Mouse (Mus musculus) limb, embryonic 14.5 days (tissue): ENCODE results near the gene Ica1. TPM values are rescaled to one million over a fixed set of nuclear protein-coding genes. Genes with fewer than 3 reads are reported as not detected.

Experiments used
- ATAC-seq: fragments of 200-750 bp; cut with Nextera tagmentation; 2 replicates; pipeline ENCODE4 v1.8.0; 2017; ENCODE audit warnings: low read depth, moderate number of reproducible peaks, moderate TSS enrichment; ENCODE audit not compliant: low FRiP score
- DNase-seq: peaks from one replicate; pipeline ENCODE4 v3.0.0-alpha.2; 2015; ENCODE audit warnings: low spot score
- H3K27ac ChIP-seq: fragments of 300-500 bp; sonication (generic); replicated peaks from 2 replicates; pipeline ENCODE4 v1.5.1; 2014; ENCODE audit warnings: low read depth, mild to moderate bottlenecking, low read length, moderate library complexity, mixed read lengths
- H3K27me3 ChIP-seq: fragments of 300-500 bp; sonication (generic); 2 replicates; pipeline ENCODE4 v1.6.1; 2014; ENCODE audit warnings: low read length, mixed read lengths; ENCODE audit not compliant: control insufficient read depth, insufficient read depth
- H3K36me3 ChIP-seq: fragments of 300-500 bp; sonication (generic); 2 replicates; pipeline ENCODE4 v1.6.1; 2014; ENCODE audit warnings: mild to moderate bottlenecking, low read length, moderate library complexity, mixed read lengths; ENCODE audit not compliant: control insufficient read depth, insufficient read depth
- H3K4me1 ChIP-seq: fragments of 300-500 bp; sonication (generic); 2 replicates; pipeline ENCODE4 v1.6.1; 2014; ENCODE audit warnings: antibody characterized with exemption, low read length, mixed read lengths; ENCODE audit not compliant: control insufficient read depth, insufficient read depth
- H3K4me2 ChIP-seq: fragments of 300-500 bp; sonication (generic); replicated peaks from 2 replicates; pipeline ENCODE4 v1.6.1; 2014; ENCODE audit warnings: low read depth, mild to moderate bottlenecking, low read length, moderate library complexity; ENCODE audit not compliant: severe bottlenecking
- H3K4me3 ChIP-seq: fragments of 300-500 bp; sonication (generic); replicated peaks from 2 replicates; pipeline ENCODE4 v1.5.1; 2014; ENCODE audit warnings: low read length
- H3K9ac ChIP-seq: fragments of 300-500 bp; sonication (generic); 2 replicates; pipeline ENCODE4 v1.6.1; 2014; ENCODE audit warnings: mild to moderate bottlenecking, low read depth, low read length, moderate library complexity; ENCODE audit not compliant: severe bottlenecking
- H3K9me3 ChIP-seq: fragments of 300-500 bp; sonication (generic); 2 replicates; pipeline ENCODE4 v1.6.1; 2016; ENCODE audit warnings: low read length; ENCODE audit not compliant: control insufficient read depth
- POLR2A ChIP-seq: fragments of 200-500 bp; IDR thresholded peaks from 2 replicates; pipeline ENCODE4 v1.8.0; 2012; ENCODE audit warnings: inconsistent platforms, mild to moderate bottlenecking, moderate library complexity, borderline replicate concordance; ENCODE audit not compliant: insufficient read depth, insufficient read length; ENCODE audit errors: extremely low read depth
- WGBS: fragments of 180-500 bp; shearing (Covaris S2); extraction: QIAGEN DNeasy Blood & Tissue Kit; methylation state at CpG from one replicate; pipeline ENCODE4 v1.1.7; 2014; 5-methylcytosine and 5-hydroxymethylcytosine counted together
- polyA plus RNA-seq, 2 experiments: library from polyadenylated mRNA; depleted of rRNA in 1 of 2; stranded (reverse) in 1 of 2; unstranded in 1 of 2; fragments of >200 nt; fragmentation: Nextera tagmentation in 1 of 2; extraction: Ambion mirVana in 1 of 2; gene quantifications; 2 replicates each; pipeline versions ENCODE4 v1.2.1 to v1.2.3; 2012 to 2014

Ica1 gene
- polyA plus RNA-seq, 2 experiments = 6.4 to 14.7 TPM

- H3K4me1 ChIP-seq = no peaks in the 10 kb centered on the region; the same call in 1 of the 2 replicates
- H3K9ac ChIP-seq = no peak overlapping the region
- 90% methylated on average over 5 of the region's 5 CpGs for WGBS
- H3K4me2 ChIP-seq = no peak overlapping the region
- no peak overlapping the region for H3K27ac ChIP-seq
- no peak for TF ChIP-seq POLR2A
- ATAC-seq = no peak
- H3K36me3 ChIP-seq = no peaks in the 10 kb centered on the region
- no peak for DNase-seq
- H3K4me3 ChIP-seq = no peak overlapping the region
- no peaks in the 10 kb centered on the region for H3K27me3 ChIP-seq
- H3K9me3 ChIP-seq = no peaks in the 10 kb centered on the region
These were observed 11.6 kb downstream of the Ica1 start for GRCm38 (mm10) chr6:8766652-8767051.

GRCm38 (mm10) chr6:8765801-8766200 is 12.5 kb downstream of the Ica1 start:
- Histone ChIP-seq H3K4me3 (no peak overlapping the region), H3K27me3 (no peaks in the 10 kb centered on the region), H3K27ac (no peak overlapping the region), H3K4me1 (no peaks in the 10 kb centered on the region), H3K4me2 (no peak overlapping the region), H3K9ac (no peak overlapping the region), H3K9me3 (no peaks in the 10 kb centered on the region), H3K36me3 (no peaks in the 10 kb centered on the region)
- ATAC-seq (no peak), DNase-seq (no peak)
- no peak for TF ChIP-seq POLR2A
- WGBS = 87% methylated on average over 3 of the region's 3 CpGs

GRCm38 (mm10) chr6:8765064-8765463 is 13.2 kb downstream of the Ica1 start:
- Histone ChIP-seq H3K27me3 (no peaks in the 10 kb centered on the region), H3K4me1 (no peaks in the 10 kb centered on the region), H3K4me2 (no peak overlapping the region), H3K9me3 (no peaks in the 10 kb centered on the region), H3K4me3 (no peak overlapping the region), H3K27ac (no peak overlapping the region), H3K36me3 (no peaks in the 10 kb centered on the region), H3K9ac (no peak overlapping the region)
- TF ChIP-seq POLR2A = no peak
- DNase-seq = no peak
- no peak for ATAC-seq
- WGBS = 55% methylated on average over 1 of the region's 1 CpGs

GRCm38 (mm10) chr6:8760708-8761294 is 17.5 kb downstream of the Ica1 start:
- no peak for TF ChIP-seq POLR2A
- Histone ChIP-seq H3K4me3 (no peak overlapping the region), H3K4me1 (no peaks in the 10 kb centered on the region), H3K27ac (no peak overlapping the region), H3K9me3 (no peaks in the 10 kb centered on the region), H3K4me2 (no peak overlapping the region), H3K27me3 (no peaks in the 10 kb centered on the region), H3K9ac (no peak overlapping the region), H3K36me3 (no peaks in the 10 kb centered on the region)
- DNase-seq = no peak
- 78% methylated on average over 5 of the region's 5 CpGs for WGBS
- no peak for ATAC-seq

GRCm38 (mm10) chr6:8759901-8760300 is 18.4 kb downstream of the Ica1 start:
- Histone ChIP-seq H3K27me3 (no peaks in the 10 kb centered on the region), H3K4me2 (no peak overlapping the region), H3K9ac (no peak overlapping the region), H3K4me3 (no peak overlapping the region), H3K27ac (no peak overlapping the region), H3K9me3 (no peaks in the 10 kb centered on the region), H3K4me1 (no peaks in the 10 kb centered on the region), H3K36me3 (no peaks in the 10 kb centered on the region)
- no peak for TF ChIP-seq POLR2A
- no peak for DNase-seq
- 74% methylated on average over 1 of the region's 1 CpGs for WGBS
- no peak for ATAC-seq
